Mouse (Mus musculus): Measurements from ENCODE around the gene Cntnap2.
A peak's percentile ranks its signal among the peaks of the same experiment; 100 is the strongest.
"Not testable (repeated sequence)": the region's sequence is repeated elsewhere in the genome, so short reads cannot be mapped to it uniquely, and the experiment has no call there.

Cntnap2 gene

DNA sequence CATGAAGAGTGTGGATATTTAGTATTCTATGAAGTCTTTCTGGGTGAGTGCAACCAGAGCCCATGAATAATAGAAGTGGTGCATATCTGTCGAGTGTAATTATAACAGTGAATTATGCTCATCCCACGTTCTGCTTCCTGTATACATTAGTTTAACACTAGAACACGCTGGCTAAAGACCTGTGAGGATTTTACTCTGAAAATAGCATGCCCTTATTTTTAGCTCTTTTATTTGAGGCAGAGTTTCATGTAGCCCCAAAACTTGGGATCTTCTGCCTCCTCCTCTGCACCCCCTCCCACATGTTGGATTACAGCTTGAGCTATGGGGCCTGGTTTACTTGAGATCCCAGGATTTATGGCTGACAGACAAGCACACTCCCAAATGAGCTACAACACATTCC lies 1945.3 kb downstream of the Cntnap2 start:
- DNase-seq = no peak

- no peak for DNase-seq
These were observed 1953.8 kb downstream of the Cntnap2 start for GRCm38 (mm10) chr6:47012933-47013332.

- peak; percentile 57 for DNase-seq
These were observed 1954.4 kb downstream of the Cntnap2 start for GRCm38 (mm10) chr6:47013535-47013934.

GRCm38 (mm10) chr6:47014886-47015586 lies 1955.9 kb downstream of the Cntnap2 start:
- DNase-seq = no peak

GRCm38 (mm10) chr6:47026064-47026686 lies 1967.0 kb downstream of the Cntnap2 start:
- no peak for DNase-seq

GRCm38 (mm10) chr6:47031362-47031761 lies 1972.2 kb downstream of the Cntnap2 start:
- DNase-seq = no peak

DNA sequence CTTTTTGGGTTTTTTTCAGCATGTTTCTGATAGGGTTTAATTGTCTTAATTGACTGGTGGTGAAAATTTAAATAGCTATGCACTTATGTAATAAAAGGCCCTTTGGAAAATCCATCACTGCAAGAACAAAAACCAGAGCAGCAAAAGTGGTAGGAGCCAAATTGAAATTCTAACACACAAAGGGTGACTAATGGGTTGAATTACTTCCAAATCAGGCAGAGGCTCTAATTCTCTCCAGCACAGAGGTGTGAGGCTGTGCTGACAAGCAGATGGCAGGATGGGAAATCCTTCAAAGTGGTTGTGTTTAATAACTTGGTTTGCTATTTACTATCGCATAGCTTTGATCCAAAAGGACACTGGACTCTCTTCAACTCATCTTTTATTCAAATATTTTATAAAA lies 1983.4 kb downstream of the Cntnap2 start:
- peak; percentile 5 for DNase-seq

DNA sequence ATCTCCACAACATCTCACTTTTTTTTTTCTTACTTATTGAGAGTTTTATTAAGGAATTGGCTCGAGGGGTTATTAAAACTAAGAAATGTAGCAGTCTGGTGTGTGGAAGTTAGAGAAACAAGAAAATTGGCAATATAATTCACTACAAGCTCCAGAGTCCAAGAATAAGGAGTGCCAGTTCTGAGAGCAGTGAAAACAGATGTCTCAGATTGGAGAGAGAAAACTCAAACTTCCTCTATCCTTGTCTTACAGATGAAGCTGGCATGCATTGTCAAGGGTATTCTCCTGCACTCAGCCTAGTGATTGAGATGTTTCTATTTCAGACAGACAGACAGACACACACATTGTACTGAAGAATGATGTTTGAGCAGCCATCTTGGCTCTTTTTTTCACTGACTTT lies 1984.4 kb downstream of the Cntnap2 start:
- no peak for DNase-seq

DNA sequence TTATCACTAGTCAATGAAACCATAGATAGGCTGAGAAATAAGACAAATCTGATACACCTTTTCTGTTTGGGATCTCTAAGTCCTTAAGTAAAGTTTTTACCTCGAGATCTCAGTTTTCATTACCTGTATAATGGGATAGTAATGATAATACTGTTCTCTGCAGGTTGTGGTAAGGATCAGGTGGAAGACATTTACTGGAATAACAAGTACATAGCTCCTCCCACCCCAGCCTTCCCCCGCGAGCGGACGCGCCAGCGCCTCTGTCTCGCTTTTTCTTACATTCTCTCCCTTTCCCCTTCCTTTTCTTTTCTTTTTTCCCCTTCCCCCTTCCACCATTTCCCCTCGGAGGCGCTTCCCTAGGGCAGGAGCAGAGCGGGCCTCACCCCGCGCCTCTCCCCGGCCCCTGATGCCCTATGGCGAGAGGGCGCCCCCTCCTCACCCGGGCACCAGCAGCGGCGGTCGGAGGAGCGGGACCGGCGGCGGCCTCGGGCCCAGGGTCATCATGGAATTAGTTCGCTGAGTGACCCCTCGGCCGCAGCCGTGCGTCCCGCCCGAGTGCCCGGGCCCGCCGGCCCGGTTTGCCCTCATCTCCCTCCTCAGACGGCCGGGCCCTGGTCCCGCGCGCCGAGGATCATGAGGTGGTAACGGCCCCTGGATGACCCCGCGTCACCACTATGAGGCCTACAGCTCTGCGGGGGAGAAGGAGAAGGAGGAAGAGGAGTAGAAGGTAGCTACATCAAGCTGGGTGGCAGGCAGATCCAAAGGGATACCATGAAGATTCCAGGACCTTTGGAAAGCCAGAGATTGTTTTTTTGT lies 1985.4 kb downstream of the Cntnap2 start:
- DNase-seq = no peak

DNA sequence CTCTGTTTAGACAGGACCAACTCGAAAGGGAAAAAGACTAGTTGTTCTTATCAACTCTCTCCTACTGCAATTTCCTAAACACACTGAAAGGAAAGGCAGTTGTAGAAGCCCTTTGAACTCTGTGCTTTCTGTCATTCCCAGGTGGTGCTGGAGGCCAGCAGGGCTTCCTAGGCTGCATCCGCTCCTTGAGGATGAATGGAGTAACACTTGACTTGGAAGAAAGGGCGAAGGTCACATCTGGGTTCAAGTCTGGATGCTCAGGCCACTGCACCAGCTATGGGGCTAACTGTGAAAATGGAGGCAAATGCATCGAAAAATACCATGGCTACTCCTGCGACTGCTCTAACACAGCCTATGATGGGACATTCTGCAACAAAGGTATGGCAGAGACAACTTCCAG lies 1989.9 kb downstream of the Cntnap2 start:
- no peak for DNase-seq

GRCm38 (mm10) chr6:47050319-47051222 lies 1991.4 kb downstream of the Cntnap2 start:
- no peak for DNase-seq

- DNase-seq = no peak
These were observed 2002.2 kb downstream of the Cntnap2 start for GRCm38 (mm10) chr6:47061341-47061740.

DNA sequence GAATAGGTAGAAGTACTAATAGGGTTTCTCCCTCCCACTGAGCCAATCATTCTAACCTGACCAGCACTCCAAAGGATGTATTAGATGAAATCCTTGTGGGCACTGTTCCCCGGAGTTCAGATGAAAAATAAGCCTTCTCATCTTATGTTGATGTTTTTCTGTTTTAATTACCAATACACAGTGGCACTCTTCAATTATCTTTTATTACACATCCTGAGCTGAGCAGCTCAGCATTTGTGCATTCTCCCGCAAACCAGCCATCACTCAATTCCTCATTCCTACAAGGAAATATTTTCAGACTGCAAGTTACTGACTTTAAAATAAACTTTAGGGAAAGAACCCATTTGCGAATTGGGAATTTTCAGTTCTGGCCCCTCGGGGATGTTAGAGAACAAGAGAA lies 2030.8 kb downstream of the Cntnap2 start:
- DNase-seq = no peak

GRCm38 (mm10) chr6:47104951-47105350 lies 2045.8 kb downstream of the Cntnap2 start:
- DNase-seq = no peak

GRCm38 (mm10) chr6:47109582-47110220 lies 2050.5 kb downstream of the Cntnap2 start:
- no peak for DNase-seq

GRCm38 (mm10) chr6:47134063-47134462 lies 2074.9 kb downstream of the Cntnap2 start:
- not testable (repeated sequence) for DNase-seq

- not testable (repeated sequence) for DNase-seq
These were observed 2093.9 kb downstream of the Cntnap2 start for GRCm38 (mm10) chr6:47153018-47153417.

GRCm38 (mm10) chr6:47174580-47175294 lies 2115.6 kb downstream of the Cntnap2 start:
- peak; percentile 68 for DNase-seq

DNA sequence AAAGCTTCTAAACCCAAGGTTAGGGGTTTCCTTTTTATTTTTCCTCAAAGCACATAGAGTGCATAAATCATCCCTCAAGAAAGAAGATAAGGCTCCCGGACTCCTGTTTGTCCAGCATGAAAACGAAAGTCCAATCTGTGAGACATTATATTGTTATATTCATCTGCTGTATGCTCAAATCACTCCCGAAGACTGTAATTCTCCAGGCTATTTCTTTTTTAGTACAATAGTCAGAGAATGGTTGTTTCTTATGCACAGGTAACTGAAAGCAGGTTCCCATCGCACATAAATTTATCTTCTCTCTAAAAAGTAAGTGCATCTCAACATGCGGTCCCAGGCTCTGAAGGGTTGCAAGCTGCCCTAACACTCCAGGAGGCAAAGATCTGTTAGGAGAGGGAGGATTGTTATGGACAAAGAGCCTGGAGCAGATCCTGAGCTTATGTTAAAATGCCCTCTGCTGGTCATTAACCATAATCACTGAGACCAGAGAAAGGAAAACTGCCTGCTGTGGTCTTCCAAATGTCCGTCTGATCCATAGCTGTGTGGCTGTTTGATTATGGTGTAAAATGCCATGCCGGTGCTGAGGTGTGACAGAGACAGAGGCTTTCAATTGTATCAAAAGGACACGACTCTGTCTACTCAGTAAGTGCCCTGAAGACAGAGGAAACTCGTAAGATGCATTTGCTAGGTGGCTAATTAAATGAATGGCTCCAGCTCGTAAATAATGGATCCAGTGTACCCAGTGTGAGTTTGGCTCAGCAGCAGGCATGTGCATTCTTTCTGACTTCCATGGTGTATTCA lies 2116.4 kb downstream of the Cntnap2 start:
- DNase-seq = peak; percentile 54

GRCm38 (mm10) chr6:47176157-47176555 lies 2117.0 kb downstream of the Cntnap2 start:
- not testable (repeated sequence) for DNase-seq

GRCm38 (mm10) chr6:47181372-47181771 lies 2122.2 kb downstream of the Cntnap2 start:
- not testable (repeated sequence) for DNase-seq
